Mouse (Mus musculus): ENCODE measurements around the gene Wdcp. TPM values are rescaled to one million over a fixed set of nuclear protein-coding genes. Genes with fewer than 3 reads are reported as not detected.
"Not testable (repeated sequence)": the region's sequence is repeated elsewhere in the genome, so short reads cannot be mapped to it uniquely, and the experiment has no call there.

The Wdcp gene
- polyA plus RNA-seq, 1 experiment from 2014 or later, result 24.4 TPM

GRCm38 (mm10) chr12:4872273-4872672, 29.2 kb downstream of the Wdcp start:
- Histone ChIP-seq H3K9me3 (no peaks in the 10 kb centered on the region), H3K27me3 (no peaks in the 10 kb centered on the region), H3K27ac (no peak overlapping the region), H3K4me1 (no peaks in the 10 kb centered on the region), H3K36me3 (no peaks in the 10 kb centered on the region), H3K9ac (no peak overlapping the region), H3K4me3 (no peak overlapping the region), H3K4me2 (replicated peaks) (no peak overlapping the region)
- no peak for ATAC-seq (ENCODE audit: insufficient number of reproducible peaks, insufficient read depth, low FRiP score, low TSS enrichment)
- WGBS, result 69% methylated on average over 4 of the region's 4 CpGs

GRCm38 (mm10) chr12:4872983-4873477, 29.9 kb downstream of the Wdcp start:
- Histone ChIP-seq H3K4me2 (replicated peaks) (no peak overlapping the region), H3K27ac (no peak overlapping the region), H3K27me3 (no peaks in the 10 kb centered on the region), H3K4me1 (no peaks in the 10 kb centered on the region), H3K36me3 (no peaks in the 10 kb centered on the region), H3K9ac (no peak overlapping the region), H3K4me3 (no peak overlapping the region), H3K9me3 (no peaks in the 10 kb centered on the region)
- WGBS, result 81% methylated on average over 5 of the region's 5 CpGs
- ATAC-seq (ENCODE audit: insufficient number of reproducible peaks, insufficient read depth, low FRiP score, low TSS enrichment), result no peak

GRCm38 (mm10) chr12:4873531-4873930, 30.4 kb downstream of the Wdcp start:
- H3K36me3 ChIP-seq, result no peaks in the 10 kb centered on the region
- peak overlapping the region; percentile 58 for H3K4me2 ChIP-seq (replicated peaks)
- H3K27ac ChIP-seq, result no peak overlapping the region
- no peaks in the 10 kb centered on the region for H3K27me3 ChIP-seq
- 80% methylated on average over 6 of the region's 6 CpGs for WGBS
- ATAC-seq (ENCODE audit: insufficient number of reproducible peaks, insufficient read depth, low FRiP score, low TSS enrichment), result no peak
- H3K9ac ChIP-seq, result no peak overlapping the region; the same call in 1 of the 2 replicates
- H3K4me3 ChIP-seq, result peak overlapping the region; percentile 25; the same call in 1 of the 2 replicates
- no peaks in the 10 kb centered on the region for H3K9me3 ChIP-seq
- H3K4me1 ChIP-seq, result no peaks in the 10 kb centered on the region

GRCm38 (mm10) chr12:4874161-4874927, 31.2 kb downstream of the Wdcp start, which contains the start of gene Mfsd2b:
TSS of gene Mfsd2b (minus strand) at chr12:4874359.
- peak within 1 kb of the TSS; percentile 25 for H3K4me3 ChIP-seq
- peak within 1 kb of the TSS; percentile 12; the same call in 1 of the 2 replicates for H3K9ac ChIP-seq
- no peak within 1 kb of the TSS for H3K27ac ChIP-seq
- H3K9me3 ChIP-seq, result no peaks in the 10 kb centered on the region
- no peaks in the 10 kb centered on the region for H3K4me1 ChIP-seq
- H3K27me3 ChIP-seq, result no peaks in the 10 kb centered on the region
- peaks cover 4% of the 10 kb centered on the region; the same call in 1 of the 2 replicates for H3K36me3 ChIP-seq
- ATAC-seq (ENCODE audit: insufficient number of reproducible peaks, insufficient read depth, low FRiP score, low TSS enrichment), result peak; percentile 72
- peak within 1 kb of the TSS; percentile 58 for H3K4me2 ChIP-seq (replicated peaks)
- WGBS, result 7% methylated on average over 24 of the region's 24 CpGs

GRCm38 (mm10) chr12:4875623-4876022, 32.5 kb downstream of the Wdcp start:
- Histone ChIP-seq H3K9ac (no peak overlapping the region), H3K4me1 (no peaks in the 10 kb centered on the region), H3K27ac (no peak overlapping the region), H3K4me3 (no peak overlapping the region), H3K4me2 (replicated peaks) (no peak overlapping the region), H3K27me3 (no peaks in the 10 kb centered on the region), H3K9me3 (no peaks in the 10 kb centered on the region), H3K36me3 (peaks cover 8% of the 10 kb centered on the region; the same call in 1 of the 2 replicates)
- no peak for ATAC-seq (ENCODE audit: insufficient number of reproducible peaks, insufficient read depth, low FRiP score, low TSS enrichment)
- WGBS, result 87% methylated on average over 8 of the region's 8 CpGs

GRCm38 (mm10) chr12:4878296-4878783, 35.2 kb downstream of the Wdcp start:
- WGBS, result 77% methylated on average over 9 of the region's 9 CpGs
- H3K9ac ChIP-seq, result no peak overlapping the region
- no peaks in the 10 kb centered on the region for H3K4me1 ChIP-seq
- H3K36me3 ChIP-seq, result peaks cover 12% of the 10 kb centered on the region
- H3K4me3 ChIP-seq, result no peak overlapping the region
- H3K27me3 ChIP-seq, result no peaks in the 10 kb centered on the region
- H3K4me2 ChIP-seq (replicated peaks), result no peak overlapping the region
- H3K27ac ChIP-seq, result no peak overlapping the region
- no peak for ATAC-seq (ENCODE audit: insufficient number of reproducible peaks, insufficient read depth, low FRiP score, low TSS enrichment)
- H3K9me3 ChIP-seq, result no peaks in the 10 kb centered on the region

- H3K9ac ChIP-seq, result no peak overlapping the region
- no peak overlapping the region for H3K27ac ChIP-seq
- no peaks in the 10 kb centered on the region for H3K4me1 ChIP-seq
- 88% methylated on average over 5 of the region's 5 CpGs for WGBS
- H3K9me3 ChIP-seq, result no peaks in the 10 kb centered on the region
- H3K36me3 ChIP-seq, result peaks cover 12% of the 10 kb centered on the region
- H3K4me2 ChIP-seq (replicated peaks), result no peak overlapping the region
- no peaks in the 10 kb centered on the region for H3K27me3 ChIP-seq
- ATAC-seq (ENCODE audit: insufficient number of reproducible peaks, insufficient read depth, low FRiP score, low TSS enrichment), result no peak
- no peak overlapping the region for H3K4me3 ChIP-seq
Observed at GRCm38 (mm10) chr12:4879048-4879447, 35.9 kb downstream of the Wdcp start.

GRCm38 (mm10) chr12:4882086-4882485, 39.0 kb downstream of the Wdcp start:
- Histone ChIP-seq H3K4me3 (no peak overlapping the region), H3K27ac (no peak overlapping the region), H3K9me3 (no peaks in the 10 kb centered on the region), H3K4me2 (replicated peaks) (no peak overlapping the region), H3K9ac (no peak overlapping the region), H3K27me3 (no peaks in the 10 kb centered on the region), H3K4me1 (no peaks in the 10 kb centered on the region), H3K36me3 (peaks cover 12% of the 10 kb centered on the region)
- whole genome bisulfite sequencing, result 65% methylated on average over 2 of the region's 2 CpGs
- ATAC-seq (ENCODE audit: insufficient number of reproducible peaks, insufficient read depth, low FRiP score, low TSS enrichment), result no peak

GRCm38 (mm10) chr12:4885062-4885461, 42.0 kb downstream of the Wdcp start:
- ATAC-seq (ENCODE audit: insufficient number of reproducible peaks, insufficient read depth, low FRiP score, low TSS enrichment), result no peak
- no peak overlapping the region for H3K4me2 ChIP-seq (replicated peaks)
- H3K9ac ChIP-seq, result no peak overlapping the region
- no peaks in the 10 kb centered on the region for H3K4me1 ChIP-seq
- peaks cover 4% of the 10 kb centered on the region; the same call in 1 of the 2 replicates for H3K36me3 ChIP-seq
- H3K9me3 ChIP-seq, result no peaks in the 10 kb centered on the region
- no peak overlapping the region for H3K27ac ChIP-seq
- WGBS, result 69% methylated on average over 1 of the region's 1 CpGs
- H3K4me3 ChIP-seq, result no peak overlapping the region
- no peaks in the 10 kb centered on the region for H3K27me3 ChIP-seq

- ATAC-seq (ENCODE audit: insufficient number of reproducible peaks, insufficient read depth, low FRiP score, low TSS enrichment); H3K27me3 ChIP-seq: not testable (repeated sequence)
- 96% methylated on average over 4 of the region's 4 CpGs for WGBS
Observed at GRCm38 (mm10) chr12:4886581-4886980, 43.5 kb downstream of the Wdcp start.

GRCm38 (mm10) chr12:4888739-4889138, 45.6 kb downstream of the Wdcp start:
- ATAC-seq (ENCODE audit: insufficient number of reproducible peaks, insufficient read depth, low FRiP score, low TSS enrichment), result no peak
- no peaks in the 10 kb centered on the region for H3K27me3 ChIP-seq

More at GRCm38 (mm10) chr12:4886581-4886980, 43.5 kb downstream of the Wdcp start:
- H3K36me3 ChIP-seq; H3K4me3 ChIP-seq; H3K9ac ChIP-seq; H3K27ac ChIP-seq; H3K4me2 ChIP-seq (replicated peaks); H3K4me1 ChIP-seq; H3K9me3 ChIP-seq: not testable (repeated sequence)

GRCm38 (mm10) chr12:4889251-4889650, 46.1 kb downstream of the Wdcp start:
- Histone ChIP-seq H3K4me1 (no peaks in the 10 kb centered on the region), H3K27ac (no peak overlapping the region)
- WGBS, result 91% methylated on average over 2 of the region's 2 CpGs

More at GRCm38 (mm10) chr12:4888739-4889138, 45.6 kb downstream of the Wdcp start:
- Histone ChIP-seq H3K27ac (no peak overlapping the region), H3K36me3 (0 out of 2 replicates have a peak, but pooled peaks cover 2% of the 10 kb centered on the region), H3K9ac (no peak overlapping the region), H3K9me3 (no peaks in the 10 kb centered on the region), H3K4me3 (no peak overlapping the region), H3K4me2 (replicated peaks) (no peak overlapping the region), H3K4me1 (no peaks in the 10 kb centered on the region)

More at GRCm38 (mm10) chr12:4889251-4889650, 46.1 kb downstream of the Wdcp start:
- Histone ChIP-seq H3K4me3 (no peak overlapping the region), H3K4me2 (replicated peaks) (no peak overlapping the region), H3K27me3 (no peaks in the 10 kb centered on the region), H3K9ac (no peak overlapping the region), H3K9me3 (no peaks in the 10 kb centered on the region), H3K36me3 (0 out of 2 replicates have a peak, but pooled peaks cover 2% of the 10 kb centered on the region)
- ATAC-seq (ENCODE audit: insufficient number of reproducible peaks, insufficient read depth, low FRiP score, low TSS enrichment), result no peak

All from embryonic facial prominence, embryonic 12.5 days (tissue).